Mouse (Mus musculus) cerebellum, adult (tissue): Measurements from ENCODE around the gene Stat2.
A peak's percentile ranks its signal among the peaks of the same experiment; 100 is the strongest.
"Not testable (repeated sequence)": the region's sequence is repeated elsewhere in the genome, so short reads cannot be mapped to it uniquely, and the experiment has no call there.

Experiments
- ATAC-seq: cut with Nextera tagmentation; 2 replicates; pipeline ENCODE4 v1.9.2; 2017; ENCODE audit warnings: mild to moderate bottlenecking, moderate library complexity, mixed read lengths; ENCODE audit not compliant: insufficient number of reproducible peaks, low FRiP score, low TSS enrichment

The Stat2 gene

DNA sequence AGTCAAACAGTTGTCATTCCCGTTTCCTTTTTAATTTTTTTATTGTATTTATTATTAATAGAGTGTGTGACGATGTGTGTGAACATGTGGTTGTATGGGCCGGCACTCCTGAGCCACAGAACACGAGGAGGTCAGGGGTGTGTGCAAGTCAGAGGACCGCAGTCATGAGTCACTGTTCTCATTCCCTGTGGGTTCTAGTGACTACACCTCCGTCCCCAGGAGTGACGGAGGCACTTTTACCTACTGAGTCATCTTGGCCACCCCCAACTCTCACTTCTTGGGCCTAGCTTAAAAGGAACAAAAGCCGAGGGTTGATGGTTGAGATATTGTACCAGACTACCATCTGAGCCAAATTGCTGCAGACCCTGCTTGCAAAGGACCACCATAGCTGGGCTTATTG lies 14.0 kb upstream of the Stat2 start:
- no peak for ATAC-seq

DNA sequence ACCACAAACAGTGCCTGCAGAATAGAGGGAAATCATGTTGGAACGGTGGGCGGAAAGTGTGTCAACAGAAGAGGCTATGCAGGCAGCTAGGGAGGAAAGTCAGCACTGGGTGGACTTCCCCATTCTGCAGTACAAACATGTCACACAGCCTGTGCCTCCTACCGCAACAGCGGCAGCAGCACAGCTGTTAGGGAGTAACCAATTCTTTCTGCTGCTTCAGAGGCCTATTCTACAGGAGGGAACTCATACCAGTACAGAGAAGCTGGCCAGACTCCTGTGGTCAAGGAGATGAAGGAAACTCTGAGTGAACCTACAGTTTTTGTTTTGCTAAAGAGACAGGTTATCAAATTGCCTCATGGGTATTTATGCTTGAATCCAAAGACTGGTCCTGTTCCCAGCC lies 11.4 kb upstream of the Stat2 start:
- ATAC-seq: no peak

GRCm38 (mm10) chr10:128259946-128260345 lies 10.4 kb upstream of the Stat2 start:
- ATAC-seq: no peak

GRCm38 (mm10) chr10:128260376-128260775 lies 10.0 kb upstream of the Stat2 start:
- ATAC-seq: not testable (repeated sequence)

- ATAC-seq: no peak
Measured at GRCm38 (mm10) chr10:128262300-128262699, 8.1 kb upstream of the Stat2 start.

GRCm38 (mm10) chr10:128263393-128264310 lies 6.7 kb upstream of the Stat2 start:
- no peak for ATAC-seq

- ATAC-seq: no peak
Measured at GRCm38 (mm10) chr10:128268371-128268770, 2.0 kb upstream of the Stat2 start, which contains the start of gene Apof. Apof (plus strand) TSS chr10:128268671.

GRCm38 (mm10) chr10:128269206-128269910 lies 1.0 kb upstream of the Stat2 start:
- ATAC-seq: no peak

- no peak for ATAC-seq
Measured at GRCm38 (mm10) chr10:128270866-128271265, 507 bp downstream of the Stat2 start.

DNA sequence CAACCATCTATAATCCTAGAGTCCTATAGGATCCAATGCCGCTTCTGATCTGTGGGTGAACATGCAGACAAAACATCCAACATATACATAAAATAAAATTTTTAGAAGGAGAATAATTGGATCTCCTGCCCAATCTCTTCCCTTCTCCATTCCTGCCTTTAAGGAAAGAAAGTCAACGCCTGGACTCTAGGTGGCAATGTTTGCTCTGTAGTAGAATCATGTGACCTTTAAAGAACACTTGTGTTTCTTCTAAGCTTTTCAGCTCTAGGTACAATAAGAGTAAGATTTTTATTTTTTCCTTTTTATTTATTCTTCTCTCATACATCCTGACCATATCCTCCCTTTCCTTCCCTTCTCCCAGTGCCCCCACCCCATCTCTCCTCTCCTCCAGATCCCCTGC lies 1.5 kb downstream of the Stat2 start:
- ATAC-seq: no peak

GRCm38 (mm10) chr10:128272819-128273439 lies 2.6 kb downstream of the Stat2 start:
- ATAC-seq: not testable (repeated sequence)

DNA sequence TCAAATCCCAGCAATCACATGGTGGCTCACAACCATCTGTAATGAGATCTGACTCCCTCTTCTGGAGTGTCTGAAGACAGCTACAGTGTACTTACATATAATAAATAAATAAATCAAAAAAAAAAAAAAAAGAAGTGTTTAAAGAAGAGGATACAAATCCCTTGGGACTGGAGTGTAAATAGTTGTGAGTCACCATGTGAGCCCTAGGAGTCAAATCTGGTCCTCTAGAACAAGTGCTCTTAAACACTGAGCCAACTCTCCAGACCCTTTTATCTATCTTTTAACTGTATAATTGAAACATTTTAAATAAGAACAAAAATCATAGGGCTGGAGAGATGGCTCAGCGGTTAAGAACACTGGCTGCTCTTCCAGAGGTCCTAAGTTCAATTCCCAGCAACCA lies 5.0 kb downstream of the Stat2 start:
- ATAC-seq: not testable (repeated sequence)

DNA sequence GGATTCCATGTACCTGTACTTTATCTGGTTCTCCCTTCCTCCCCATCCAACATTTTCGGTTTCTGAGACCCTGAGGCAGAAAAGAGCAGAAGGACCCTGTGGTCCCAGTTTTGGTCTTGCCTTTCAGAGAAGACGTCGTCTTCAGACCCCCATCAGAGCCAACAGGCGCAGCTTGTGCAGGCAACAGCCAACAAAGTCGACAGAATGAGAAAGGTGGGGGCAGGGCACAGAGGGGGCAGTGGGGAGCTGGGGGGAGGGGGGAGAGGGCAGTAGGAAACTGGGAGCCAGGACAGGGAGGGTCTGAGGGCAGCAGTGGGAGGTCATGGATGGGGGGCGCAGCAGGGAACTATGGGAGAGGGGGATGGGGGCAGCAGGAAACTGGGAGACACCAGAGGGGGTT lies 7.8 kb downstream of the Stat2 start:
- ATAC-seq: no peak

DNA sequence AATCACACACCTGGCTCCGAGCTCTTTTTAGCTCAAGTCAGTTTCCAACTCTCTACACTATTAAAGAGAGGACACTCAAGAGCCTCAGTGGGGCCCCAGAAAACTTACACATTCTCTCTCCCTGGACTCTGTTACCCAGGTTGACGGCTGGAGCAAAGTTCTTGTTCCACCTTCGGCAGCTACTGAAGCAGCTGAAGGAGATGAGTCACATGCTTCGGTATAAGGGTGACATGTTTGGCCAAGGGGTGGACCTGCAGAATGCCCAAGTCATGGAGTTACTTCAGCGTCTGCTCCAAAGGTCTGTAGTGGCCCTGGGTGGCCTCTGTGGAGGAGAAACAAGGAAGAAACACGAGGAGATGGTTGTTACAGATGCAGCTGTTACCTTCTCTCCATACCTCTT lies 10.6 kb downstream of the Stat2 start:
- no peak for ATAC-seq

GRCm38 (mm10) chr10:128281682-128282081 lies 11.3 kb downstream of the Stat2 start:
- ATAC-seq: no peak

- ATAC-seq: no peak
Measured at GRCm38 (mm10) chr10:128282886-128283450, 12.6 kb downstream of the Stat2 start.

DNA sequence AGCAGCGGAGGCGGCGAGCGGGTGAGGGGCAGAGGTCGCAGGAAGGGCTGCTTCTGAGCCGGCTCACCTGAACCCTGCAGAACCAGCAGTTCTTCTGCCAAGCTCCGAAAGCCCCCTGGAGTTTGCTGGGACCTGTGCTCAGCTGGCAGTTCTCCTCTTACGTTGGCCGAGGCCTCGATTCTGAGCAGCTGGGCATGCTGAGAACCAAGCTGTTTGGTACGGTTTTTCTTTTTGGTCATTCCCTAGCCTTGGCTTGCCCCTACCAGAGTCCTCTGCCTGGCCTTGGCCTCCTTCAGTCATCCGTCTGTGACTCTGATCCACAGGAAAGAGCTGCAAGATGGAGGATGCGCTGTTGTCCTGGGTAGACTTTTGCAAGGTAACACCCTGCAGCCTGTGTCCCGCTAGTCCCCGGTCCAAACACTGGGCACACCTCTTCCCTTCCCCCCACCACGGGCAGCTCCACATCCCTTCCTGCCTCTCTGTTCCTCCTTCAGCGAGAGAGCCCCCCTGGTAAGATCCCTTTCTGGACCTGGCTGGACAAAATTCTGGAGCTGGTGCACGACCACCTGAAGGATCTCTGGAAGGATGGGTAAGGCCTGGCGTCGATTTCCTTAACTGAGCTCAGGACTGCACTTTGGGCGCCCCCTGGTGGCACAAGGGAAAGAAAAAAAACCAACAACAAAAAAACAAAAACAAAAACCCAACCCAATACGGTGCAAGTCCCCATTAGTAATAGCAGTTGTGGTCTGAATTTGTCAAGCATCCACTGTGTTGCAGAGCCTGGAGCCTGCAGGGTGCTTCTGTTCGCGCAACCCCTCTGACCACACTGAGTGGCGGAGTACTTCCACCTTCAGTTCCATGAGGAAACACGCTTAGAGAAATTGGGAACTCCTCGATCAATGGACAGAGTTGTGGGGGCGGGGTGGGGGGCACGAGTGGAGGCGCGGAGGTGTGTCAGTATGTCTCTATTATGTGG lies 13.5 kb downstream of the Stat2 start:
- peak; percentile 87 for ATAC-seq

GRCm38 (mm10) chr10:128290594-128290993 lies 20.2 kb downstream of the Stat2 start:
- not testable (repeated sequence) for ATAC-seq

- ATAC-seq: no peak
Measured at GRCm38 (mm10) chr10:128296370-128297090, 26.2 kb downstream of the Stat2 start.
